Mouse (Mus musculus) T-cell, adult 2 months (primary cell): ENCODE data around the gene Gm17581.
"Not testable (repeated sequence)": the region's sequence is repeated elsewhere in the genome, so short reads cannot be mapped to it uniquely, and the experiment has no call there.

Experiments used
- DNase-seq: peaks from one replicate; pipeline ENCODE4 v3.0.0; 2022; ENCODE audit warnings: low spot score

The Gm17581 gene

DNA sequence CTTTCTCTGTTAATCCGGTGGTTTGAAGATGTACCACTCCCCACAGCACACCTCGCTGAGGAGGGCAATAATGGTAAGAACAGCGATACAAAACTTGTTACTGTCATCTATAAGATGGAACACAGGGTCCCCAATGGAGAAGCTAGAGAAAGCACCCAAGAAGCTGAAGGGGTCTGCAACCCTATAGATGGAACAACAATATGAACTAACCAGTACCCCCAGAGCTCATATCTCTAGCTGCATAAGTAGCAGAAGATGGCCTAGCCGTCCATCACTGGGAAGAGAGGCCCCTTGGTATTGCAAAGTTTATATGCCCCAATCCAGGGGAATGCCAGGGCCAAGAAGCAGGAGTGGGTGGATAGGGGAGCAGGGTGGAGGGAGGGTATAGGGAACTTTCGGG, at the start of gene Gm17581:
Gm17581 (minus strand) TSS at position 101 of the 400 bp plus-strand sequence.
- not testable (repeated sequence) for DNase-seq

- no peak for DNase-seq
Observed at GRCm38 (mm10) chr2:155784534-155784933, 48.9 kb upstream of the Gm17581 start.

- no peak for DNase-seq
Observed at GRCm38 (mm10) chr2:155779506-155779905, 43.8 kb upstream of the Gm17581 start.

DNA sequence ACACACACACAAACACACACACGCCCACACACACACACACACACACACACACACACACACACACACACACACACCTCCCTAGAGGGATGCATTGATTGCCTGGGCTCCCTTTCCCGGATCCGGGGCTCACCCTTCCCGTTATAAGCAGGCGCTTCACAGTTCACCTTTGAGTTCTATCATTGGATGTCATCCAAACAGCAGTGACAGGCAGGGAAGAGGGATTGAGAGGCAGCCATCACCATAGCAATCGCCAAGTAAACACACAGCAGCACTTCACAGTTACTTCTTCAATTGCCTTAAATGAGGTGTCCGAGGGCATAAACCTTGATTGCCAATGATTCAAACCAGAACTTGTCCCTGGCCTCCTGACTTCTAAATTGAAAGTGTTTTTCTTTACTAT, 43.4 kb upstream of the Gm17581 start:
- DNase-seq: no peak

GRCm38 (mm10) chr2:155778004-155778403, 42.3 kb upstream of the Gm17581 start:
- DNase-seq: no peak

GRCm38 (mm10) chr2:155777688-155777985, 42.0 kb upstream of the Gm17581 start:
- no peak for DNase-seq

DNA sequence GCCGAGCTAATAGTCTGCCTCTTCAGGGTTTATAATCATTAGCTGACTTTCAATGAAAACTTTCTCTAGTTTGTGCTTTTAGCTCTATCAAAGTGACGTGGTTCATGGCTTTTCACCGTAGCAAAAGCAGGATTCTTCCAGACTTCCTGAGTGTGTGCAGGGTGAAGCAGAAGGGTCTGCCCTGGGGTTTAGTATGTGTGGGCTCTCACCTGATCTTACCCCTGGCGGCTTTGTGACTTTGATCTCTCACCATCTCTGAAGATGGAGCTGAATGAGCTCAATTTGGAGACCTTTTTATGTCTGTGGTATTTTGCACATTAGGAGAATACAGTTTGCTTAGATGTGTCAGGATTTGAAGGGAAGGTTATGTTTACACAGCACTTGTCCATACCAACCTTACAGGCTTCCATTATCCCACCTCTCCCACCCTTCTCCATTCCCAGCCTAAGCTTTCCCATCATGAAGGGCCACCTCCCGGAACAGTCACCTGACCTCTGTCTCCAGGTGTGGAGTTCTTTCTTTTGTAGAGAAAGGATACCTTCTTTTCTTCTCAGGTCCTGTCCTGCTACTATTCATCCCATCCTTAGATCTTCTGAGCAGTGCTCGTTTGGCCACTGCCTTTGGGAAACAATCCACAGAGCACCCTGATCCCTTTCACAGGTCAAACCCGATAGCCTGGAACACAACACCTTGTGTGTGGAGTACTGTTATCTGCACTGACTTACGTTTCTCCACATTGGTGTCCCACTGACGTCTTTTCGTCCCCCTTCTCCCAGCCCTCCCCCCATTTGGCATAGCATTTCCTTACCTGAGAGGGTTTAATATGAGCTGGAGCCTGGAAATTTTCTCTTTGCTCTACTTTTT, 41.4 kb upstream of the Gm17581 start:
- no peak for DNase-seq

DNA sequence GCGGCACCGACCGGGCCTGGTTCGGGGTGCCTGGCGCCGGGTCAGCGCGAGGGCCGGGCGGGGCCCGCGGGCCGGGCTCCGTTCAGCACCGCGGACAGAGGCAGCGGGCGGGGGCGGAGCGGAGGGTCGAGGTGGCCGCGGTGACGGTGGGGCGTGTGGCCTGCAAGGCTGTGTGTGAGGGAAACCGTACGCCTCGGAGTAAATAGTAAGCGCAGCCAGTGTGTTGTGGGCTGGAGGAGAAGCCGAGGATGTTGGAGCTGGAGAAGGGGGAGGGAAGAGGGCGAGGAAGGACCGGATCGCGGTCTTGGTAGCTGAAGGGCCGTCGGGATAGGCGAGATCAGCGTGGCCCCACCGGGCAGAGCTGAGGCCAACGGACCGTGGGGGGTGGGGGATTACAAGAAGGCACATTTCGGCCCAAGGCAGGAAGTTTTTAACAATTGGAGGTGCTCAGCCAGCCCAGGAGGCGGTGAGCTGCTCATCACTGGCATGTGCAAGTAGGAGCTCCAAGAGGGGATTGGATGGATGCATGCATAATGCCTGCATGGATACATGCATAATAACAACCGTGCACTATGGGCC, 40.1 kb upstream of the Gm17581 start:
- peak; percentile 9 for DNase-seq

GRCm38 (mm10) chr2:155774927-155775684, 39.4 kb upstream of the Gm17581 start, which contains the start of gene Mmp24:
Mmp24 (plus strand) TSS chr2:155775342.
- DNase-seq: no peak

DNA sequence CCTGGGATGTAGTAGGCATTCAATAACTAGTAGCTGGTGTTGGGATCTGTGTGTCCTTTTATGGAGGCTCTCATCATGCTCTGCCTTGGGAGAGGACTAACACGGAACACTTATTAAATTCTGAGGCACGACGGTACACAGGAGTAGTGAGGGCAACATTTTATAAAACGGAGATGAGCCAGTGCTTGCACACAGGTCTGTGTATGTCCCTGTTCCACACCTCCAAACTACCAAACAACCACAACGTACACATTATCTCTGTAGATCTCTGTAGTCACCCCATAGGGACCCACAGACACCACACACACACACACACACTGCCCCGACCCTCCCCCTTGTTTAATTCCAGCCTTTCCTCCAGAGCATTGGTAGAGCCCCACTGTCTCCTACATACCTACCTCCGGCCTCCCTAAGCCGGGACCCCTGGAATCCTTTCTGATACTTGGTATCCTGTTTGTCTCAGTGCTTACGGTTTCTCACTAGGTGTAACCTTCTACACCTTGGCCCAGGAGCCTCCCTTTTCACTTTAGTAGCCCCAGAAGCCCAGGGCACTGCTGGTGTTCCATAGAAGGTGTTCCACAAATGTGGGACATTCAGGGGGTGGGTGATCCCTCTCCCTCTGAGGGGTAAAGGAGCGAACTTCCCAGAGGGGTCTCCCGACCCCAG, 38.7 kb upstream of the Gm17581 start:
- DNase-seq: no peak

DNA sequence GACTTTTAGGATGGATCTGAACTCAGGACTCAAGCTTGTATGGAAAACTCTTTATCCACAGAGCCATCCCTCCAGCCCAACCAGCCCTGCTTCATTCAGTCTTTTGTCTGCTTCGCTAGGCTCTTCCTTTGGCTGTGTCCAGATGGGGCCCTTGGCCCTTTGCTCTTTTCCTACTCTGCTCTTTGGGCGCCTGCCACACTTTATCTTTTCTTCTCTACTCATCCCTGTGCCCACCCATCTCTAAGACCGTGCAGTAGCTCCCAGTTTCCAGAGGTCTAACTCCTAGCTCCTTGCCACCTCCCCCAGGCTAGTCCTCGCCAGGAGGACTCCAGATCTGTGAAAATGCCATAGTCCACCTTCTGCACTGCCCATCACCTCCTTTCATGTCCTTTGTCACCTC, 38.0 kb upstream of the Gm17581 start:
- no peak for DNase-seq

- DNase-seq: peak; percentile 78
Observed at GRCm38 (mm10) chr2:155764679-155765418, 29.2 kb upstream of the Gm17581 start.

DNA sequence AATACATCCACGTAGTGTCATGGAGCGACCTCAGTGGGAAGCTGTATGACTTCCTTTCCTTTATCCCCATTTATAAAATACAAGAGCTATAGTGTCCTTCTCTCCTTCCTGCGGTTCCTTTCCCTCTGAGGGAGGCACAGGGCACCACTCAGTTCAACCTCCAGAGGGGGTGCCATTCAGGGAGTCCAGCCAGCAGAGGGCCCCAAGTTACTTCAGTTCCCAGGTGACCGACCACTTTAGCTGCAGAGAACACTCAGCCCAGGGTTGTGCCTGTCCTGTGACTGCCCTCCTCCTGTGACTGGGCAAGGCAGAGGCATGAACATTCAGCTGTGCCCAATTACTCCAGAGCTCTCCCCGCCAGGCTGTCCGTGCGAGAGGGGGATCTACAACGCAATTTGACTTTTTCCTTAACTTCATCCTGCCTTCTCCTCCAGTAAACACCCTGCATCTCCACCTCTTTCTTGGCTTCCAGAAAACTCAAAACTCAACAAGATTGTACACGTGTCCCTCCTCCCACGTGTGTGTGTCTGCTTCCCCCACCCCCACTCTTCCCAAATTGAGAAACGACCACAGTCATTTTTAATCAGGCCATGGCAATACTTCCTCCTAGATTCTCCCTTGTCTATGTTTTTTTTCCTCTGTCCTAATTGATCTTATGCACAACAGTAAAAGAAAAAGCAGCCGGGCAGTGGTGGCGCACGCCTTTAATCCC, 21.3 kb upstream of the Gm17581 start:
- no peak for DNase-seq

DNA sequence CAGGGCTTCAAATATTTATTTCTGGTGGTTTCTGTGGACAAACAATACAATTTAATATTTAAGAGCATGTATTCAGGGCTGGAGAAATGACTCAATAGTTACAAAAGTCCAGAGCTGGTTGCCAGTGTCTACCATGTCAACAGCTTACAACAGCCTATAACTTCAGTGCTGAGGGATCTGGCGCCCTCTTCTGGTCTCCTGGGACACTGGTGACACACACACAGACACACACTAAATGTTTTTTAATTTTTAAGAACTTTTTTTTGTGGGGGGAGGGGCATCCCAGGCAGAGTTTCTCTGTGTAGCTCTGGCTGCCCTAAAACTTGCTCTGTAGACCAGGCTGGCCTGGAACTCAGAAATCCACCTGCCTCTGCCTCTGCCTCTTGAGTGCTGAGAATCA, 20.1 kb upstream of the Gm17581 start:
- DNase-seq: peak; percentile 40

GRCm38 (mm10) chr2:155751014-155751786, 15.5 kb upstream of the Gm17581 start, which contains the start of gene Procr:
Procr (plus strand) TSS chr2:155751117.
- no peak for DNase-seq

GRCm38 (mm10) chr2:155749394-155749793, 13.7 kb upstream of the Gm17581 start:
- DNase-seq: no peak

GRCm38 (mm10) chr2:155745487-155745886, 9.8 kb upstream of the Gm17581 start:
- DNase-seq: no peak

GRCm38 (mm10) chr2:155743351-155743750, 7.7 kb upstream of the Gm17581 start:
- no peak for DNase-seq

DNA sequence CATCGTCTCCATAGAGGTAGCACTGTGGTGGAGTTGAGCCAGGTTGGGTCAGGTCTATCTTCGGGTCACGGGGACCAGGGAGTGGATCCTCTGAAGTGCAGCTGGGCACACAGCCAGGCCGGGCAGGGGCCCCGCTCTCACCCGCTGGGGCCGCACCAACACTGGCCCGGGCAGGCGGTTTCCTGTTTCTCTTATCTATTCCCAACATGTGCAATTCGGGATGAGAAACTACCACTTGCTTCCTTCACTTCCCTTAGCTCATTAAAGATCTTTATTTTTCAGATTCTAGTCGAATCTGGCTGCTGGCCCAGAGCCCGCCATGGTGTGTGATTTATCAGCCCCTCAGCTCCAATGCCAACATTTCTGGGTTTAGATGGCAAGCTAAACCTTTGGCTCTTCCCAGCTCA, 7.3 kb upstream of the Gm17581 start:
- no peak for DNase-seq

- no peak for DNase-seq
Observed at GRCm38 (mm10) chr2:155742211-155742610, 6.5 kb upstream of the Gm17581 start.
